Mouse (Mus musculus) G1E-ER4 (cell line): ENCODE measurements around the gene Tmem126b. TPM values are rescaled to one million over a fixed set of nuclear protein-coding genes. Genes with fewer than 3 reads are reported as not detected.

ENCODE experiments used
- GATA1 ChIP-seq: IDR thresholded peaks from one replicate; pipeline ENCODE4 v1.8.0; 2012; ENCODE audit warnings: low read length, inconsistent platforms
- polyA plus RNA-seq: library from polyadenylated mRNA; stranded (reverse); fragments of >175 nt; gene quantifications from 2 replicates; pipeline ENCODE4 v1.2.3, GENCODE M21; 2012

Tmem126b gene
- polyA plus RNA-seq: 4.8 and 4.9 TPM in 2 replicates

- no peak for TF ChIP-seq GATA1
These were observed at the start of gene Tmem126b for GRCm38 (mm10) chr7:90475793-90476312. Gene Tmem126b, minus strand, starts transcription at chr7:90476001.

DNA sequence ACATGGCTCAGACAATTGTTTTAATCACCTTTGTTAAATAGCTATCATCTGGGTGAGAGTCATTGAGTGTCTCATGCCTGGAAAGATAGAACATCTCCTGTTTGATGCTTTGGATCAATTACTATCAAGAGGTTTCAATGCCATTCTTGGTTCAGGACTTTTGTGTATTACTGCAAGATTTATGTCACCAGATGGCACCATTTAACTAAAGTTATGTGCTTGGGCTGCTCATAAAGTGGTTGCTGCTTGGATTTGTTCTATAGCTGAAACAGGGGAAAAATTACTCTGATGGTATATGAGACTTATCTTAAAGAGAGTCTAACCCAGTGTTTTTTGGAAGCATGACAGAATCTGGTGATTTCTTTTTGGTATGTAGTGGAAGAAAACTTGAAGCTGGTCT, 36.5 kb upstream of the Tmem126b start:
- no peak for TF ChIP-seq GATA1

DNA sequence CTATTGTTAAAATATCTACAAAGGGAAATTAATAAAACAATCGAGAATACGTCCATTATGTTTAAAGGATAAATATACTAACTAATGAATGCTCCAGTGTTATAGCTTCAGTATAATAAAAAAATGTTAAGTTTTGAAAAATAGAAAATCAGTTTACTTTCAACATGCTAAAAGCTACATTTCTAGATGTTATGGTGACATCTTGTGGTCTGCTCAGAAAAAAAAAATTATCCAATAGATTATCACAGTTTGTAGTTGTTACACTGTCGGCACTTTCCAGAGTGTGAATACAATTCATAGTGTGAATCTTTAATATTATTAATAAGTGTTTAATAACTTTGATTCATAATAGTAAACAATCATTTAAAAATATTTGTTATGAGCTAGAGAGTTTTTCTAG, 32.3 kb upstream of the Tmem126b start:
- TF ChIP-seq GATA1: no peak

- no peak for TF ChIP-seq GATA1
These were observed 6.8 kb upstream of the Tmem126b start for GRCm38 (mm10) chr7:90482607-90483006.

DNA sequence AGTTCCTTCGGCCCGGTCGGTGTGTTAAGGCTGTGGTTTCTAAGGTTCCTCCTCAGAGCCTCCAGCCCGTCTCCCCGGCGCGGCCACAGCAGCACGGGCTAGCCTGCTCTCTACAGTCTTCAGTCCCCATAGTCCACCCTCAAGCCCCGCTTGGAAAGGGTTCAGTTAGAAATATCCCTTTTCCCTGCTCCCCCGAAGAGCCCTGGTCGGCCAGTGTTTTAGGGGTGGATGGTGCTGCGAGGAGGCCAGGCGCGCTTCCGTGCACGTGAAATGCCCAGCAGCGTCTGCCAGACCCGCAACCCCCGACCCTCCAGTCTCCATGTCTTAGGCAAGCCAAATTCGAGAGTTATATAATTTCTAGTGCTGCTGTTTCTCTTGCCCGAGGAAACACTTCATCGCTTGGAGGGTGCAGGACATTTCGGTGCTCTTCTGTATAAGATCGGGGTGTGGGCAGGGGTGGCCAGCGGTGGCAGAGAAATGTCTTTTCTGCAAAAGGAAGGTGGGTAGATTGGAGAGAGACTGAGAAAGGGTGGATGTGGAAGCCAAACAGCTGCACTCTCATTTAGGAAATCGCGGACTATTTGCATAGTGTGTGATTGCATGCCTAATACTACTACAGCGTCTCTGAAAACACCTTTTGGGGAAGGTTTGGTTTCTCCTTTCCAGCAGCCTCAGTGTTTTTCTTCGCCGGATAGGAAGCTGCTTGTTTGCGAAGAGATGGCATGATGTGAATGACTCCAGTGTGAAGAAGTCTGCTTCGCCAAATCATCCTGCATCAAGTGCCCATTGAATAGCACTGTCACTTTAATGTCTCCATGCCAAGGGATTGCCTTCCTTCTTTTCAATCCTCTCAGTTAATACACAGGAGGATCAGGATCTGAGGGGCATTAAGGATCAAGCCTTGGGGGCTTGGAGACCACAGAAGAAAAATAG, 778 bp upstream of the Tmem126b start, which contains the start of gene Dlg2:
Gene Dlg2, plus strand, starts transcription at position 360 of the 933 bp plus-strand sequence.
- TF ChIP-seq GATA1: no peak

- TF ChIP-seq GATA1: no peak
These were observed 2.3 kb downstream of the Tmem126b start for GRCm38 (mm10) chr7:90473511-90473910.

DNA sequence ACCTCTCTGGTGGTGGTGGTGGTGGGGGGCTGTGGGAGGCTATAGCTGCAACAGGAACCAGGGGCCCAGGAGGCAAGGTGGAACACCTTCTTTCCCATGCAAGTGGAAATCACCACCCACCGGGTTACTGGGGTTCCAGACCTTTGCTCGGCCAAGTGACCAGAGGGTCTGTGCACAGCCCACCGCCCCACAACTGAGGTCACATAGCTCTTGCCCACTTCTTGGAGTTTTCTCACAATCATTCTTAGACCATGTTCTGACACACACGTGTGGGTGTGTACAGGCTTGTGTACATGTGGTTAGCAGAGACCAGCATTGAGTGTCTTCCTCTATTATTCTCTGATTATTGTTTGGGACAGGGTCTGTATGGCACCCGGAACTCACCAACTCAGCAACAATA, 14.4 kb downstream of the Tmem126b start:
- TF ChIP-seq GATA1: no peak

- no peak for TF ChIP-seq GATA1
These were observed 14.9 kb downstream of the Tmem126b start for GRCm38 (mm10) chr7:90460930-90461329.

GRCm38 (mm10) chr7:90460330-90460729, 15.5 kb downstream of the Tmem126b start:
- TF ChIP-seq GATA1: no peak

- no peak for TF ChIP-seq GATA1
These were observed 18.3 kb downstream of the Tmem126b start for GRCm38 (mm10) chr7:90457517-90457916.

GRCm38 (mm10) chr7:90456845-90457468, 18.8 kb downstream of the Tmem126b start, which contains the start of gene Tmem126a:
Gene Tmem126a, minus strand, starts transcription at chr7:90457229.
- TF ChIP-seq GATA1: no peak

GRCm38 (mm10) chr7:90456149-90456844, 19.5 kb downstream of the Tmem126b start:
- TF ChIP-seq GATA1: no peak

DNA sequence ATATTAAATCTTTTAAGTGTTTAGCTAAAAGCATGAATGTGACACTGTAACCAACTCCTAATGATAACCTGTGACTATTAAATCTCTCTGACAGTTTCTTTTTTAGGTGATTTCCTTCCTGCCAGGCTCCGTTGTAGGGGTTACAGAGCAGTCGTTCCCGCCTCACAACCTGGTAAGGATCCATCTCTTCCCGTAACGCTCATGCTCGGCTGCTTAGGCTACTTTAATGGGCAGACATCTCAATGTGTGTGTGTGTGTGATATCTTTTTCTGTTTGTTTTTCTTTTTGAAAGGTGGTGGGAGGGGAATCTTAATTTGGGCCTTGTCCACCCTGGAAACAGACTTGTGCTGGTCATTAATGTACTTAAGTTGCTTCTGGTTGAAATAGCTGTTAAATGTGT, 31.6 kb downstream of the Tmem126b start:
- no peak for TF ChIP-seq GATA1

DNA sequence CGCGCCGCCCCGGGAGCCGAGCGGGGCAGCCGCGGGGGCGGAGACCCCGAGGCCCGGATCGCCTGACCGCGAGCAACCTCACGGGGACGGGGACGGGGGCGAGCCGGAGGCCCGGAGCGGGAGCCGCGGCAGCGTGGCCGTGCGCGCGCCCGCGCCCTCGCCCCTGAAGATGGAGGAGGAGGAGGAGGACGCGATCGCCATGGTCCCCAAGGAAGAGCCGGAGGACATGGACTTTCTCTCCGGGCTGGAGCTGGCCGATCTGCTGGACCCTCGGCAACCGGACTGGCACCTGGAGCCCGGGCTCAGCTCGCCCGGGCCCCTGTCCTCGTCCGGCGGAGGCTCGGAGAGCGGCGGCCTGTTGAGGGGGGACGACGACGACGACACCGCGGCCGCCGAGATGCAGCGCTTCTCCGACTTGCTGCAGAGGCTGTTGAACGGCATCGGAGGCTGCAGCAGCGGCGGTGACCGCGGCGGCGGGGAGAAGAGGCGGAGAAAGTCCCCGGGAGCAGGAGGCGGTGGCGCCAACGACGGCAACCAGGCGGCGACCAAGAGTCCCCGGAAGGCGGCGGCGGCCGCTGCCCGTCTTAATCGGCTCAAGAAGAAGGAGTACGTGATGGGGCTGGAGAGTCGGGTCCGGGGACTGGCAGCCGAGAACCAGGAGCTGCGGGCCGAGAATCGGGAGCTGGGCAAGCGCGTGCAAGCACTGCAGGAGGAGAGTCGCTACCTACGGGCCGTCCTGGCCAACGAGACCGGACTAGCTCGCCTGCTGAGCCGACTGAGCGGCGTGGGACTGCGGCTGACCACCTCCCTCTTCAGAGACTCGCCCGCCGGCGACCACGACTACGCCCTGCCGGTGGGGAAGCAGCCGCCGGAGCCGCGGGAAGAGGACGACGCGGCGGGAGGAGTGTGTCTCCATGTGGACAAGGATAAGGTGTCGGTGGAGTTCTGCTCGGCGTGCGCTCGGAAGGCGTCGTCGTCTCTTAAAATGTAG, 32.4 kb downstream of the Tmem126b start:
- TF ChIP-seq GATA1: no peak

GRCm38 (mm10) chr7:90442518-90443080, 33.2 kb downstream of the Tmem126b start, which contains the start of gene Crebzf:
Gene Crebzf, plus strand, starts transcription at chr7:90442729.
- TF ChIP-seq GATA1: no peak
